Mouse (Mus musculus) lung, postnatal 0 days (tissue): ENCODE results near the gene Mlip.

ENCODE experiments used
- CTCF ChIP-seq: IDR thresholded peaks from 2 replicates; pipeline ENCODE4 v1.5.1; 2016; ENCODE audit warnings: antibody characterized with exemption, mild to moderate bottlenecking
- EP300 ChIP-seq: IDR thresholded peaks from 2 replicates; pipeline ENCODE4 v1.6.1; 2016; ENCODE audit warnings: antibody characterized with exemption, mild to moderate bottlenecking, control low read depth

- no peak for TF ChIP-seq CTCF
- TF ChIP-seq EP300 = no peak
Measured at GRCm38 (mm10) chr9:77054426-77055193, 298.2 kb downstream of the Mlip start.
